Mouse (Mus musculus) G1E (cell line): ENCODE measurements around the gene Ints3. TPM values are rescaled to one million over a fixed set of nuclear protein-coding genes. Genes with fewer than 3 reads are reported as not detected.

Experiments used
- ATAC-seq: 2 replicates; pipeline ENCODE4 v1.8.0; 2016; ENCODE audit warnings: mild to moderate bottlenecking; ENCODE audit not compliant: insufficient number of reproducible peaks, poor library complexity, low FRiP score, severe bottlenecking; ENCODE audit errors: extremely low read depth
- DNase-seq: peaks from one replicate; pipeline ENCODE4 v3.0.0; 2012; ENCODE audit warnings: low spot score
- H3K27me3 ChIP-seq: 2 replicates; pipeline ENCODE4 v1.6.1; 2012; ENCODE audit warnings: mild to moderate bottlenecking, low read length, inconsistent platforms; ENCODE audit not compliant: insufficient read depth
- H3K36me3 ChIP-seq: replicated peaks from 2 replicates; pipeline ENCODE3; 2012; ENCODE audit warnings: mild to moderate bottlenecking, inconsistent platforms
- H3K4me1 ChIP-seq: 2 replicates; pipeline ENCODE4 v1.6.1; 2012; ENCODE audit warnings: low read depth, low read length, inconsistent platforms, mixed read lengths; ENCODE audit not compliant: insufficient read depth
- H3K4me3 ChIP-seq: 2 replicates; pipeline ENCODE4 v1.5.1; 2012; ENCODE audit warnings: low read depth, mild to moderate bottlenecking, inconsistent platforms, low read length, moderate library complexity, mixed read lengths
- H3K9me3 ChIP-seq: replicated peaks from 2 replicates; pipeline ENCODE4 v1.6.1; 2012; ENCODE audit warnings: inconsistent platforms
- CTCF ChIP-seq: IDR thresholded peaks from 2 replicates; pipeline ENCODE4 v1.5.1; 2012; ENCODE audit warnings: low read depth, low read length, inconsistent platforms, mixed read lengths
- GATA1 ChIP-seq: IDR thresholded peaks from 2 replicates; pipeline ENCODE4 v1.6.1; 2012; ENCODE audit warnings: borderline replicate concordance, low read length, inconsistent platforms, mixed read lengths
- GATA2 ChIP-seq: IDR thresholded peaks from 2 replicates; pipeline ENCODE4 v1.6.1; 2012; ENCODE audit warnings: low read depth, low read length, inconsistent platforms, borderline replicate concordance
- POLR2AphosphoS5 ChIP-seq: IDR thresholded peaks from 2 replicates; pipeline ENCODE4 v1.6.1; 2012; ENCODE audit warnings: low read depth, low read length, inconsistent platforms; ENCODE audit not compliant: insufficient replicate concordance
- TAL1 ChIP-seq: conservative IDR thresholded peaks from 2 replicates; pipeline ENCODE4 v1.6.1; 2012; ENCODE audit warnings: low read depth, low read length, inconsistent platforms, mixed read lengths
- polyA plus RNA-seq: library from polyadenylated mRNA; stranded (reverse); fragments of >175 nt; gene quantifications from 2 replicates; pipeline ENCODE4 v1.2.3, GENCODE M21; 2012
- total RNA-seq, 2 experiments: library from RNA; stranded (forward) in 1 of 2; stranded (reverse) in 1 of 2; fragments of 200-1000 nt in 1 of 2; fragments of >200 nt in 1 of 2; fragmentation: Nextera tagmentation in 1 of 2; gene quantifications; 2 replicates each; pipeline ENCODE4 v1.2.3; 2014 to 2017

The Ints3 gene
- total and polyA plus RNA-seq, 3 experiments, result 30.8 to 36.7 (median 36.2) TPM

DNA sequence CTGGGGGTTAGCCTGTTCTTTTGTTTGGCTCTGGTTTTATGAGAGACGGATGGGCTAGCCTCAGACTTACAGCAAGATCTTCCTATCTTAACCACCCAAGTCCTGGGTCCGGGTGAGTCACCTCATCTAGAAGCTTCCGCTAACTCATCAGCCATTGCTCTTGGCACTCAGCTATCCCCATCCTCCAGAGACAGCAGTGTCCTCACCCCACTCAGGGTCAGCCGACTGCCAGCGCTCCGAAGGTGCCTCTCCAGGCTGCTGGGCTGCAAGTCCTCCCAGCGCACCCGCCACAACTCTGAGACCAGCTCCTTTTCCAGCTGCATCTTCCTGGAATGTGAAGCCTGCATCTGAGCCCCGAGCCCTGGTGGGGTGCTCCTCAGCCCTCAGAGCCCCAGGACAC is 26.3 kb upstream of the Ints3 start:
- H3K36me3 ChIP-seq, result no peaks in the 10 kb centered on the region
- no peak for TF ChIP-seq POLR2AphosphoS5
- TF ChIP-seq CTCF, result no peak
- DNase-seq (no peak), ATAC-seq (no peak)
- no peaks in the 10 kb centered on the region for H3K4me1 ChIP-seq
- H3K4me3 ChIP-seq, result no peak overlapping the region
- H3K9me3 ChIP-seq, result peaks cover 2% of the 10 kb centered on the region
- peaks cover 80% of the 10 kb centered on the region for H3K27me3 ChIP-seq

DNA sequence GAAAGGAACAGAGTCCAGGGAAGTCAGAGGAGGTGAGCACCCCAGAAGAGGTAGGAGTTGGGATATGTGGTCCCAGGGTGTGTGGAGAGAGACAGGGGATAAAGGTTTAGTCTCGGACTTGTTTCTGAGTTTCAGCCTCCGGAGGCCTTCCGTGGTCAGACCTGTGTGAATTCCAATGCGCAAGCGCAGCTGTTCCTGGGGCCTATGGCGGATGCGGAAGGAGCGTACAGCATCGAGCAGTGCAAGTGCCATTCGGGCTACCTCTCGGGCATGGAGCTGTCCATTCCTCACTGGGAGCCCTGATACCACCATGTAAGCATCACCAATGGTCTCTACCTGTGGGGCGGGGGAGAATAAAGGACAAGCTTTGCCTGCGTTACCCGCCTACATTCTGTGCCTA is 21.5 kb upstream of the Ints3 start:
- TF ChIP-seq CTCF (no peak), GATA2 (no peak), GATA1 (no peak), POLR2AphosphoS5 (no peak), TAL1 (no peak)
- Histone ChIP-seq H3K4me1 (peaks cover 10% of the 10 kb centered on the region), H3K9me3 (no peaks in the 10 kb centered on the region), H3K27me3 (peaks cover 58% of the 10 kb centered on the region), H3K4me3 (no peak overlapping the region), H3K36me3 (no peaks in the 10 kb centered on the region)
- no peak for ATAC-seq
- no peak for DNase-seq

DNA sequence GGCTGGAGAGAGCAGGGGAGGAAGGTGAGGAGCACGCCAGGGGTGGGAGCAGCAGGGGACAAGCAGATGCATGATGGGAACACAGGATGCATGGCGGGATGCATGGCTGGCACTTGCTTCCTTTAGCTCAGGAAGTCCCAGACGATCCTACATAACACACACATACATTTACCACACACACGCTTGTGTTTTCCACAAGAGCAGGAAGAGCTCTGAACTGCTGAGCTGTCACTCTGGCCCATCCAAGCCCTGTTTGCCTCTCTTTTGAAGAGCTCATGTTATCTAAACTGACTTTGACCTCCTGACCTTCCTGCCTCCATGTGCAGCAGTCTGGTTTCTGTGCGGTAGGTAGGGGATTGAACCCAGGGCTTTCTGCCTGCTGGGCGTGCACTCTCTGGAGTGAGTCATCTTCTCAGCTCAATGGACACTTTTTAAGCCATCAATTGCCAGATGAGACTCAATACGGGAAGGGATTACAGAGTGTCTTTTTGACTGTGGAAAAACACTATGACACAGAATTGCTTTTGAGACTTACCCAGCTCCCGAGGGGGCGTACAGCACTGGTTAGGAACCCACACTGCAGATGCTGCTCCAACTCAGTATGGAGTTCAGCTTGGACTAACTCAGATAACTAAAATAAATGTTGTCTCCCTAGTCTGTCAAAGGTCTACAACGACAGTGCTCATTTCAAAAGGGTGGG is 18.1 kb upstream of the Ints3 start:
- no peak for DNase-seq
- H3K4me1 ChIP-seq, result peaks cover 18% of the 10 kb centered on the region
- peaks cover 36% of the 10 kb centered on the region for H3K27me3 ChIP-seq
- H3K36me3 ChIP-seq, result no peaks in the 10 kb centered on the region
- no peak for TF ChIP-seq GATA2
- TF ChIP-seq TAL1, result no peak
- TF ChIP-seq CTCF, result no peak
- no peak for TF ChIP-seq POLR2AphosphoS5
- TF ChIP-seq GATA1, result no peak
- ATAC-seq, result no peak
- H3K4me3 ChIP-seq, result no peak overlapping the region
- H3K9me3 ChIP-seq, result no peaks in the 10 kb centered on the region

DNA sequence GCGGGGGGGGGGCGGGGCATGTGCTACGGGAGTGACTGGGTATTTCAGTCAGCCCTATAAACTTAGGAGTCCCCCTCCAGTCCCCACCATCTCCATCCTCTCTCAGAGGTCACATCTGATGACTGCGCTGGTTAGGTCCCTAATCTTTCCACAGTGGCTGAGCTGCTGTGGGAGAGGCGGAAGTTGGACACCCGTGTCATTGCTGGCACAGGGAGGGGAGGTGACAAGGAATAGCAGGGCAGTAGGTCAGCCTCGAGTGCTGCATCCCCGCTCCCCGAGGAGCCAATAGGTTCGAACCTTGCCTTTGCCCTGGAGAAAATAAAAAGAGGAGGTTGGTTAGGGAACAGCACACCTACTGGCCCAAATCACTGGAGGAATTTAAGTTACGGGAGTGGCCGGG is 17.5 kb upstream of the Ints3 start:
- peak overlapping the region; percentile 20; the same call in 1 of the 2 replicates for H3K4me3 ChIP-seq
- no peak for DNase-seq
- peaks cover 24% of the 10 kb centered on the region for H3K4me1 ChIP-seq
- no peaks in the 10 kb centered on the region for H3K36me3 ChIP-seq
- TF ChIP-seq GATA2, result no peak
- no peak for TF ChIP-seq POLR2AphosphoS5
- no peak for TF ChIP-seq CTCF
- TF ChIP-seq GATA1, result no peak
- TF ChIP-seq TAL1, result no peak
- ATAC-seq, result no peak
- H3K9me3 ChIP-seq, result no peaks in the 10 kb centered on the region
- H3K27me3 ChIP-seq, result peaks cover 32% of the 10 kb centered on the region

DNA sequence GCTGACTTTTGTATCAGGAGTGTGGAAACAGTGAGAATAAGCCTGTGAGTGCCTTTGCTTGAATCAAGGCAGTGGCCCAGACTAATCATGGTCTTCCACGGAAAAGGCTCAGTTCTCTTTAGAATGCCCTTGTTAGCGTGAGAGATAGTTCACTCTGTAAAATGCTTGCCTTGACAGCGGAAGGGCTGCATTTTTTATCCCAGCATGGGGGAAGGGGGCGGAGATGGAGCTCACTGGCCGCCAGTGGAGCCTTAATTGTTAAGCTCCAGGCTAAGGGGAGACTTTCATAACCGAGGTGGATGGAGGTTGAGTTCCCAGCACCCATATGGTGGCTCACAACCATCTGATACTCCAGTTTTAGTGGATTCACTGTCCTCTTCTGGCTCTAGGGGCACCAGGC is 15.2 kb upstream of the Ints3 start:
- no peak for DNase-seq
- Histone ChIP-seq H3K36me3 (no peaks in the 10 kb centered on the region), H3K4me1 (peaks cover 37% of the 10 kb centered on the region), H3K4me3 (no peak overlapping the region), H3K9me3 (no peaks in the 10 kb centered on the region), H3K27me3 (peaks cover 21% of the 10 kb centered on the region)
- no peak for ATAC-seq
- TF ChIP-seq CTCF (no peak), GATA2 (no peak), TAL1 (no peak), GATA1 (no peak), POLR2AphosphoS5 (no peak)

DNA sequence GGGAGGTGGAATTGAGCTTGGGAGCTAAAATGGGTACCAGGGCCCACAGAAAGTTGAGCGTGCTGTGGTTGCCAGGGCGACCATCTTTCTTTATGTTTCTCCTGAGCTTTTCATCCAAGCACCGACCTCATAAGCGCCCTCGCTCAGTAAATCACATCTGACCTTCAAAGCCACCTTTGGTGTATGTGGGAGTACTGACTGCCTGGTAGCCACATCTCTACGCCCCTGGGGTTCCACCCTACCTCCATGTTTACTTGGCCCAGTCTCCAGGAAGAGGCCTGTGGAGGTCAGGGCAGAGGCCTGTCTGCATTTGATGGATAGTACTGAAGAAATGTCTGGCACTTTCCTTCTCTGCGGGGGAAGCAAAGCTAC is 13.7 kb upstream of the Ints3 start:
- no peaks in the 10 kb centered on the region for H3K9me3 ChIP-seq
- TF ChIP-seq TAL1, result no peak
- no peak for TF ChIP-seq CTCF
- TF ChIP-seq POLR2AphosphoS5, result no peak
- TF ChIP-seq GATA2, result no peak
- no peak for TF ChIP-seq GATA1
- no peak for ATAC-seq

More for the DNA sequence above, 13.7 kb upstream of the Ints3 start:
- Histone ChIP-seq H3K27me3 (peaks cover 14% of the 10 kb centered on the region), H3K4me1 (peaks cover 42% of the 10 kb centered on the region), H3K4me3 (no peak overlapping the region; the same call in 1 of the 2 replicates), H3K36me3 (no peaks in the 10 kb centered on the region)
- DNase-seq, result no peak
